Mouse (Mus musculus) gastrocnemius, adult 8-10 months (tissue): ENCODE data around the gene Bst2. TPM values are rescaled to one million over a fixed set of nuclear protein-coding genes. Genes with fewer than 3 reads are reported as not detected.
A peak's percentile ranks its signal among the peaks of the same experiment; 100 is the strongest.

ENCODE experiments used
- DNase-seq, 2 experiments: peaks; one replicate each; pipeline ENCODE4 v3.0.0; 2022; ENCODE audit warnings: low spot score in 2 of 2
- total RNA-seq, 4 experiments: library from RNA; stranded (reverse); gene quantifications; 2 replicates each; pipeline ENCODE4 v1.2.4; 2022

Gene Bst2
- total RNA-seq = 1 to 10 TPM; 4.7 to 9.2 (median 7.6) TPM

DNA sequence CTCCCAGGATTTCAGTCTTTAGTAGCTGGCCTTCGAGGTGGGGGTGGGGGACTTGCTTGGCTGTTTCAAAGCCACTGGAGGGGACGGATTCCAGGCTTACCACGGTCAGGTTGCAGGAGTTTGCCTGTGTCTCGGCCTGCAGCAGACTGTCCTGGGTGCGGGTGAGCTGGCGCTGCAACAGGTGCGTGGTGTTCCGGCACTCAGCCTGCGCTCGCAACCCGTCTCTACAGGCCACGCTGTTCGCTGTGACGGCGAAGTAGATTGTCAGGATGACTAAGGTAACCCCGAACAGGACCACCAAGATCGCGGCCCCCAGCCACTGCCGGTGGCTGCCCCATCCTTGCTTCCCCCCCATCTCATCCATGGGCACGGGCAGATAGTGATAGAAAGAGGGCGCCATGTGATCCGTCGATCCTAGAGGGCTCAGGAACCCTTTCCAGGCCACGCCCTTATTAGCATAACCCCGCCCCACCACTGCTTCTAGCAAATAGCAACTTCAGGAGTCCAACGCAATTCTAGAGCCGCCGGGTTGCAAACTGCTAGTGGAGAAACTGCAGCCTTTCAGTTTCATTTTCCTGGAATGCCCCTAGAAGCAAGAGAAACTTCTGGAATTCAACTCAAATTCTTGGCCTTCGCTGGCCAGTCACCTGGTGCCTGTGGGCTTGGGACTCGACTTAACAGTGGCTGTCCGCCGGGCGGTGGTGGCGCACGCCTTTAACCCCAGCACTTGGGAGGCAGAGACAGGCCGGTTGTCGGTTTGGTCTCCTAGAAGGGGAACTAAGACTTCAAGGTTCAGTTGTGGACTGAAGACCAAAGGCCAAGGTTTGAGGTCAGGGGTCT lies at the start of gene Bst2:
Bst2 (minus strand) TSS at position 429 of the 840 bp plus-strand sequence.
- DNase-seq = peak; percentile 77 to 84

DNA sequence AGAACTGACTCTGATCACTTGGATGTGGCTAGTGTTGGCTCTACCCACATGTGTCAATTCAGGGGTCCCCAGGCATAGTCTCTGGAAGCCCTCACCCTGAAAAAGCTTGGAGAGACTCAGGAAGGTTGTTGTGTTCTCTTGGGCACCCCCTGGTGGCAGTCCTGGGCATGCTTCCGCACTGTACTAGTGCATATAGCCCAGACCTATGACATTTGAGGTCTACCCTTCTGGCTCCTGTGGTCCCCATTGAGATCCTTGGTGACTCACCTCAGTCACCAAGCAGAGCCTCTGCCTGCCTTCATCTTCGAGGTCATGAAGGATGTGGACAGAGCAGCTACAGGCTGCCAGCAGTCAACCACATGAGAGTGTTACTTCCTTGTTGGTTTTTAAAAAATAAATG lies 49.6 kb upstream of the Bst2 start:
- DNase-seq = no peak

DNA sequence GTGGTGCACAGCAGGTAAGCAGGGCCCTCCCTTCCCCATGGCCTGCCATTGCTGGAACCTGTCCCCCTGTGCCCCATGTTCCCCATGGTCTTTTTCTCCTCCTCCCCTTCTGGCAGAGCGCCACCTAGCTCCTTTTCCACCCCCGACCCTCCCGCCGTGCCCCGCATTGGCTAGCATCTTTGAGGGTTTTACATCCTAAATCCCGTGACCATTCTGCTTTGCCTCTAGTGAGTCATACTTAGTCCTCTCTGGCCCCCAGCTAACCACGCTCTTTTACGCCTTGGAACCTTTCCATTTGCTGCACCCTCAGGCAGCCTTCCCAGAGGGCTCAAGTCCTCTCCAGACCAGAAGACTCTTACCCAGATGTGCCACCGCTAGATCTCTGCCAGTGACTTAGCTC lies 42.9 kb upstream of the Bst2 start:
- DNase-seq = no peak

GRCm38 (mm10) chr8:71579476-71579875 lies 42.2 kb upstream of the Bst2 start:
- DNase-seq = peak; percentile 75 to 83

- no peak for DNase-seq
Observed at GRCm38 (mm10) chr8:71579009-71579408, 41.8 kb upstream of the Bst2 start.

DNA sequence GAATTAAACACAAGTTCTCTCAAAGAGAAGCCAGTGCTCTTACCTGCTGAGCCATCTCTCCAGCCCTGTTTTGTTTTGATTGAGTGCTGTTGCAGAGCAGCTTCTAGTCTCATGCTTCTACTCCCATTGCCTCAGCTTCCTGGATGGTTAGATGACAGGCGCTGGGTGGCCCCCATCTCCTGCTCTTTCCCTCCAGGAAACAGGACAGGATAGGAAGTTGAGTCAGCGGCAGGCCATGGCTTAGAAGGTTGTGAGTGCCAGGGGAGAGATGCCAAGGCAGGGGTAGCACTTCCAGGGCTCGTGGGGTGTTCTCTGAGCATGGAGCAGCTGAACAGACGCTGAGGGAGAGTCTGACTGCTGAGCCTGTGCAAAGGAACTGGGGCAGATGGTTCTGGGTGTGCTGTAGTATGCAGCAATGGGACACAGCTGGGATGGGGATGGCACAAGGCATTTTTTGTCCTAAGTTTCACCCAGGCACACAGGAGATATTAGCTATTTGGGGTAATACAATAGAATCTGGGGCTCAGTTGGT lies 40.7 kb upstream of the Bst2 start:
- no peak for DNase-seq

- no peak for DNase-seq
Observed at GRCm38 (mm10) chr8:71575020-71575419, 37.8 kb upstream of the Bst2 start.

DNA sequence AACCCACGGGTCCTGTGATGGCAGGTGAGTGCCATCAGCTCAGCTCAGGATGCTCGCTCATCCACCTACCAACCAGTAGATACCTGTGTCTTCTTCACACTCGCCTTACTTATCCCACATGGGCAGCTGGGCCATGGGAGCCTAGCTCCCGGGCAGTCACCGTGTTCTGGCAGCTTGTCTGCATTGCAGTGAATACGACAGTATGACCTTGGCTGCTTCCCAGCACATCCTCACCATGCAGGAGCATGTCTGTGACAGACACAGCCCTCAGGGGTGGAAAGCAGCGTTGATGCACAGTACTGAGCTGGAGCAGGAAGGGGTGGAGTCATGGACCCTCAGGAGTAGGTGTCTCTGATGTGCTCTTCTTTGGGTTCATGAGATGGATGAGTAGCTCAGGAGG lies 37.2 kb upstream of the Bst2 start:
- no peak for DNase-seq

DNA sequence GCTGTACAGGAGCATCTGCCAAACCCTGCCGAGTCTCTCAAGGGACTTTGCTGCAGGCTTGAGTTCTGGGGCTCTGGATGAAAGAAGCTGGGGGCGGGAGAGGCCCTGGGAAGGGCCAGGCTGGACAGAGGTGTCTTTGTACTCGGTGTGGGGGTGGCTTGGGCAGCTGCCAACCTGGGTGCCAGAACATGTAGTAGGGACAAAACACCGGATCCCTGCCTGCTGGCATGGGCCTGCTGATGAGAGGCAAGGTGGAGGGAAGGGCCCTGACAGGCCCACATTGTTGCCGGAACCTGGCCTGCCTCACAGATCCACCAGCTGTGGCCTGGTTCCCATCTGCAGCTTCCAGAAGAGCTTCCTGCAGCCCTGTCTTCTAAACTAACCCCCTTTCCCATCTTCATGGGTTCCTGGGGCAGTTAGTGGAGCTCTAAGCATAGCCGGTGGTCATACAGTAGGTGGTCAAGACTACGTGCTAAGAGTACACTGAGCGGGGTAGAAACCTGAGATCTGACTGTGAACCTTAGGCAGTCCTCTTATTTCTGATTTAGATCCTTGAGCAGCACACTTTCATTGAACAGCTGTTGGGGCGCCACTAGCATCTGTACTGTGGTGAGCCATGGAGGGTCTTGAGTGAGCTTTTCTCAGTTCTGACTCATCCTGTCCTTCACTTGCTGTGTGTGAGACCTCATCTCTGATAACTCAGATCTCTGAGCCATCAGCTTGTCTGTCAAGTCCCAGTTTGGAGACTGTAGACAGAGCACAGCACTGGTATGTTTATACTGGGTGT lies 35.8 kb upstream of the Bst2 start:
- DNase-seq = peak in 1 of 2 experiments; percentile 52

DNA sequence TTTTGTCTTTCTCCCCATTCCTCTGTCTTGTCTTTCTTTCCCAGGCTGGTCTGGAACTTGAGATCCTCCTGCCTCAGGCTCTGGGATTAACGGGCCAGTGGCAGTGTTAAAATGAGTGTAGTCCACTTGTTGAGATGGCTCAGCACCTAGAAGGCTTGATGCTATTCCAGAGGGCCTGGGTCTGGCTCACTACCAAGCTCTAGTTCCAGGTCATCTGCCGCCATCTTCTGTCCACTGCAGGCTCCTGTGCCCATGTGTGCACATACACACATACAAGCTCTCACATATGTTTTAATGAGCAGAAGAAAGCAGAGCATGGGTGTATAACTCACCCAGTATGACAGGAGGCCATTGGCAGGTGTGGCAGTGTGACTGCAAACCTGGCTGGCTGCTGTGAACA lies 34.8 kb upstream of the Bst2 start:
- DNase-seq = no peak

DNA sequence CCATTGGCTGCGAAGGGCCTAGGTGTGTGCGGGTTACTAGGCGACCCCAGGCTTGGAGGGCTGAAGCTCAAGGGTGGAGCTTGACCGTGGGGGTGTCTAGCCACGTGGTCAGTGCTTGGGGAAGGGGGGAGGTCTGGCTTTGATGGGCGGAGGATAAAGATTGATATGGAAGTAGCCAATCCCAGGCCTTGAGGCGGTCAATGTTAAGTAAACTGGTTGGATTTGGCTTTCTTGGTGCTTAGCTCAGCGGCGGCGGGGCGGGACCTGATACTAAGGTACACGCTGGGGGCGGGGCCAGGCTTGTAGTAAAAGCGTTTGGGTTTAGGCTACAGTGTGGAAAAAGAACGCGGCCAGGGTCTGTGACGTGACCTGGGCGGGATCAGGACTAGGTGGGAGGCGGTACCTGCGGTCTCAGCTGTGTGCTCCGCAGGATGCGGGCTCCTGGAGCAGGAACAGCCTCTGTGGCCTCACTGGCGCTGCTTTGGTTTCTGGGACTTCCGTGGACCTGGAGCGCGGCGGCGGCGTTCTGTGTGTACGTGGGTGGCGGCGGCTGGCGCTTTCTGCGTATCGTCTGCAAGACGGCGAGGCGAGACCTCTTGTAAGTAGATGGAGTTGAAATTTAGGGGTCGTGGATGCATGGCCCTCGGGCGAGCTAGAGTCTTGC lies 33.2 kb upstream of the Bst2 start:
- DNase-seq = peak; percentile 82 to 88

DNA sequence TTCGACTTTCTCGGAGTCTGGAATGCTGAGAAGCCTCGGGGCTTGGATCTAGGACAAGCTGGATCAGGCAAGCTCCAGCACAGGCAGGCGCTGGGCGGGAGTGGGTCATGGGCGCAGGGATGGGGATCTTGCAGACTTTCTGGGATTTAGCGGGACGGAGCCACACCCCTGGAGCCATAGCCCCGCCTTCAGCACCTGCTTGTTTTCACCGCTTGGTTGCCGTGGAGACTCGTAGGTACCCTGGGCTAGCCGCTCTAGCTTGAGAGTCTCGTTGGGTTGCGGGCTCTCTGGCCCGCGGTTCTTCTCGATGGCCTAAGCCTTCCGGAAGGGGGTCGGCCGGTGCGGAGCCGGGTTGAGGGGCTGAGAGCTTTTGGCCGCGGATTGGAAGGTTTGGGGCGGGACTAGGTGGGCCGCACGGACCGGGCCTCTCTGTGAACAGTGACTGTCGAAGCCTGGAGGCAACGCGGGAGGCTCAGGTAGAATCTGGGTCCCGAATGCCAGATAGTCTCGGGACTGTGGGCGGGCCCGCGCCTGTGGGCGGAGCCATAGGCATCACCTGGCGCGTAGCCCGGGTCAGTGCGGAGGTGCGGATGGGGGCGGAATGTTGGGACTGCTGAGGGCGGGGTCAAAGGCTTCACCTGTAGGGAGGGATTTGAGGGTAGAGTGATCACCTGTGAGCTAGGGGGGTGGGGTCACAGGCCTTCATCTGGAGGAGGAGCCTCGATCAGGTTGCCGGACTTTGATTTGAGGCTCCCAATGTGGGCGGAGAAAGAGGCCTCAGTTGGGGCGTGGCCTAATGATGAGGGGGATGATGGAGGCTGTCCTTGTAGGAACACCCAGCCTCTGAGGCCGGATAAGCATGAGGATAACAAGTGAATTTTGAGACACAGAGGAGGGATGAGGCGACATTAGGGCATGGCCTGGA lies 32.4 kb upstream of the Bst2 start:
- DNase-seq = peak; percentile 79 to 84

- DNase-seq = no peak
Observed at GRCm38 (mm10) chr8:71568941-71569340, 31.7 kb upstream of the Bst2 start.

GRCm38 (mm10) chr8:71568387-71568937 lies 31.2 kb upstream of the Bst2 start, which contains the start of gene Slc27a1:
TSS of gene Slc27a1 (plus strand) at chr8:71568882.
- peak; percentile 60 to 81 for DNase-seq

DNA sequence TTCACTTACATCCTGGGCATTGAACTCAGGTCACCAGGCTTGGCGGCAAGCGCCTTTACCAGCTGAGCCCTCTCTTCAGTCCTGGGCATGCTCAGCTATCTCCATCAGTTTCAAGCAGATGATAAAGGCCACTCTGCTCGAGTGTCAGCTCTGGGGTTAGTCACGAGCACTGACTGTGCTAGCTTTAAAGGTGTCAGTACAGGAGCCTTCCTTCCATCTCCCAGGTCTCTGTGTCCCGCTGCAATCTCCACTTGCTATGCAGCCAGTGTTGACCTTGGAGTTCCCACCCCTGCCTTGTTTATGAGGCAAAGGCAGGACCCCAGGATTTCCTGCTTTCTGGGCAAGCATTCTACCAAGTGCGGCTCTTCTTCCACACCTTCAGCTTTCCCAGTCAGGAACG lies 30.3 kb upstream of the Bst2 start:
- DNase-seq = no peak

DNA sequence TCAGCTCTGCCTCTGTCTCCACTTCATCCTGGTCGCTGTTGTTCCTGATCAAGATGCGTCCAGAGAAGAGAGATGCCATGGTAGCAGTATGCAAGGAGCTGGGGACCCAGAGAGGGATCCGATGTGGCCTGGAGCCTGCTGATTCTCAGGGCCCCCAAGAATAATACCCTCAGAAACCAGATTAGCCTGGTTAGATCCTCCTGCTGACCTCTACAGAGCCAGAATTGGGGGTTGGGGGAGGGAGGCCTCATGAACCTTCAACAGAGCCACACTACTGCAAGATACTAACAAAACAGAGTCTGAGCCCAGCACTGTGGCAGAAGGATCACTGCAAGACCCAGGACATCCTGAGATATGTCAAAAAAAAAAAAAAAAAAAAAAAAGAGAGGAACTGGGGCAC lies 29.2 kb upstream of the Bst2 start, which contains the start of gene Nxnl1:
Nxnl1 (minus strand) TSS at position 101 of the 400 bp plus-strand sequence.
- DNase-seq = no peak

DNA sequence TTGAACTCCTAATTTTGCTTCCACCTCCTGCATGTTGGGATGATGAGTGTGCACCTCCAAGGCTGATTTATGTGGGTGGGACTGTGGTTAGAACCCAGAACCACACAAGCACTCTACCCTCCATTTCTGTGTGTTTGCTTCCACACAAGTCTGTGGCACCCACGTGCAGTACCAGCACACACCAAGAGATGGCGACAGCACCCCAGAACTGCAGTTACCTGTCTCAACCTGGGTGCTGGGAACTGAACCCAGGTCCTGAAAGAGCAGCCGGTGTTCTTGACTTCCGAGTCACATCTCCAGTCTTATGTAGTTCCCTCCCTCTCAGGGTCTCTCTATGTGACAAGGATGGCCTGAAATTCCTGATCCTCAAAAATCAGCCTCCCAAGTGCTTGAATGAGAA lies 26.7 kb upstream of the Bst2 start:
- no peak for DNase-seq

GRCm38 (mm10) chr8:71562751-71563150 lies 25.5 kb upstream of the Bst2 start:
- peak; percentile 66 to 72 for DNase-seq

DNA sequence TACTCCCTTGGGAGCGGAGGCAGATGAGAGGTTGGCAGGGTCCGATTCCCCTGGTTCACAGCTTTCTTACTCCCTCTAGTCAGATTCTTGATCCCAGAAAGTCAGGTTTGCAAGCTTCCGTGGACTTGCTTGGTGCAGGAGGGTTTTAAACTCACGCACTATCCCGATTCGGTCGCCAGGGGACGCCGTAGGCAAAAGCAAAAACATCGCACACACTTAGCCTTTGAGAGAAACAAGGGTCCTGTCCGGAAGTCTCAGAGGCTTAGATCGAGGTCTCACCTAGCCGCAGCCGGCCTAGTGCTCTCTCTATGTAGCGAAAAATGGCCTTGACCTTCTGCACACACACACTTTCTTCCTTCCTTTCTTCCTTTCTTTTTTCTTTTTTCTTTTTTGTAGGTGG lies 24.1 kb upstream of the Bst2 start:
- DNase-seq = no peak

- DNase-seq = no peak
Observed at GRCm38 (mm10) chr8:71560765-71561164, 23.5 kb upstream of the Bst2 start.
